Mouse (Mus musculus) E14TG2a.4 (cell line): ENCODE measurements around the gene Stx6.

Source experiments
- H3K27me3 ChIP-seq: 2 replicates; pipeline ENCODE4 v1.6.1; 2014; ENCODE audit warnings: low read length, control low read depth; ENCODE audit not compliant: insufficient read depth
- H3K36me3 ChIP-seq: 2 replicates; pipeline ENCODE4 v1.6.1; 2014; ENCODE audit warnings: low read length, control low read depth; ENCODE audit not compliant: insufficient read depth
- H3K4me1 ChIP-seq: replicated peaks from 2 replicates; pipeline ENCODE4 v1.6.1; 2014; ENCODE audit warnings: low read depth, low read length, control low read depth
- H3K4me3 ChIP-seq: replicated peaks from 2 replicates; pipeline ENCODE4 v1.5.1; 2014; ENCODE audit warnings: mild to moderate bottlenecking, low read length
- H3K9me3 ChIP-seq: 2 replicates; pipeline ENCODE4 v1.6.1; 2014; ENCODE audit warnings: low read length, control low read depth
- CTCF ChIP-seq: conservative IDR thresholded peaks from 2 replicates; pipeline ENCODE4 v1.5.1; 2014; ENCODE audit warnings: low read length
- NANOG ChIP-seq: IDR thresholded peaks from 2 replicates; pipeline ENCODE4 v1.6.1; 2014; ENCODE audit warnings: borderline replicate concordance, low read length, mixed read lengths
- POU5F1 ChIP-seq: IDR thresholded peaks from 2 replicates; pipeline ENCODE4 v1.6.1; 2014; ENCODE audit warnings: low read length, borderline replicate concordance

Gene Stx6

GRCm38 (mm10) chr1:155204560-155205162, 46.1 kb downstream of the Stx6 start:
- H3K4me1 ChIP-seq, result peaks cover 46% of the 10 kb centered on the region
- H3K4me3 ChIP-seq, result no peak overlapping the region
- H3K9me3 ChIP-seq, result no peaks in the 10 kb centered on the region
- peaks cover 35% of the 10 kb centered on the region for H3K36me3 ChIP-seq
- TF ChIP-seq POU5F1 (no peak), NANOG (no peak), CTCF (no peak)
- no peaks in the 10 kb centered on the region for H3K27me3 ChIP-seq

GRCm38 (mm10) chr1:155205311-155205710, 46.8 kb downstream of the Stx6 start:
- peaks cover 28% of the 10 kb centered on the region for H3K36me3 ChIP-seq

GRCm38 (mm10) chr1:155205822-155206660, 47.5 kb downstream of the Stx6 start:
- Histone ChIP-seq H3K27me3 (no peaks in the 10 kb centered on the region), H3K4me1 (peaks cover 46% of the 10 kb centered on the region), H3K36me3 (peaks cover 21% of the 10 kb centered on the region), H3K4me3 (no peak overlapping the region), H3K9me3 (no peaks in the 10 kb centered on the region)
- no peak for TF ChIP-seq POU5F1
- TF ChIP-seq CTCF, result no peak
- TF ChIP-seq NANOG, result no peak

More at GRCm38 (mm10) chr1:155205311-155205710, 46.8 kb downstream of the Stx6 start:
- H3K27me3 ChIP-seq, result no peaks in the 10 kb centered on the region
- no peaks in the 10 kb centered on the region for H3K9me3 ChIP-seq
- TF ChIP-seq NANOG, result no peak
- TF ChIP-seq POU5F1, result no peak
- no peak for TF ChIP-seq CTCF
- H3K4me3 ChIP-seq, result no peak overlapping the region
- H3K4me1 ChIP-seq, result peaks cover 46% of the 10 kb centered on the region

GRCm38 (mm10) chr1:155207859-155208258, 49.3 kb downstream of the Stx6 start:
- H3K27me3 ChIP-seq, result no peaks in the 10 kb centered on the region
- TF ChIP-seq POU5F1 (no peak), NANOG (no peak), CTCF (no peak)
- peaks cover 43% of the 10 kb centered on the region for H3K4me1 ChIP-seq
- no peaks in the 10 kb centered on the region for H3K9me3 ChIP-seq
- peaks cover 8% of the 10 kb centered on the region; the same call in 1 of the 2 replicates for H3K36me3 ChIP-seq
- H3K4me3 ChIP-seq, result no peak overlapping the region

- Histone ChIP-seq H3K36me3 (0 out of 2 replicates have a peak, but pooled peaks cover 5% of the 10 kb centered on the region), H3K9me3 (no peaks in the 10 kb centered on the region)
Measured at GRCm38 (mm10) chr1:155210011-155210763, 51.7 kb downstream of the Stx6 start.

GRCm38 (mm10) chr1:155211017-155211416, 52.5 kb downstream of the Stx6 start:
- no peak for TF ChIP-seq NANOG
- TF ChIP-seq POU5F1, result no peak
- TF ChIP-seq CTCF, result no peak
- Histone ChIP-seq H3K36me3 (0 out of 2 replicates have a peak, but pooled peaks cover 5% of the 10 kb centered on the region), H3K9me3 (no peaks in the 10 kb centered on the region), H3K4me3 (no peak overlapping the region), H3K27me3 (no peaks in the 10 kb centered on the region), H3K4me1 (peaks cover 26% of the 10 kb centered on the region; the same call in 1 of the 2 replicates)

More at GRCm38 (mm10) chr1:155210011-155210763, 51.7 kb downstream of the Stx6 start:
- Histone ChIP-seq H3K4me1 (peaks cover 35% of the 10 kb centered on the region), H3K27me3 (no peaks in the 10 kb centered on the region), H3K4me3 (no peak overlapping the region)
- no peak for TF ChIP-seq POU5F1
- no peak for TF ChIP-seq CTCF
- no peak for TF ChIP-seq NANOG

- Histone ChIP-seq H3K4me3 (no peak overlapping the region), H3K36me3 (0 out of 2 replicates have a peak, but pooled peaks cover 4% of the 10 kb centered on the region), H3K9me3 (no peaks in the 10 kb centered on the region), H3K4me1 (peaks cover 19% of the 10 kb centered on the region; the same call in 1 of the 2 replicates), H3K27me3 (no peaks in the 10 kb centered on the region)
- no peak for TF ChIP-seq NANOG
- TF ChIP-seq CTCF, result no peak
- no peak for TF ChIP-seq POU5F1
Measured at GRCm38 (mm10) chr1:155212081-155212480, 53.6 kb downstream of the Stx6 start.

- Histone ChIP-seq H3K4me1 (peaks cover 15% of the 10 kb centered on the region; the same call in 1 of the 2 replicates), H3K36me3 (no peaks in the 10 kb centered on the region), H3K27me3 (no peaks in the 10 kb centered on the region), H3K9me3 (no peaks in the 10 kb centered on the region), H3K4me3 (no peak overlapping the region)
- TF ChIP-seq CTCF (no peak), NANOG (no peak), POU5F1 (no peak)
Measured at GRCm38 (mm10) chr1:155212493-155212892, 54.0 kb downstream of the Stx6 start.
